Mouse (Mus musculus): ENCODE measurements around the gene Gm21987. TPM values are rescaled to one million over a fixed set of nuclear protein-coding genes. Genes with fewer than 3 reads are reported as not detected.

Gm21987 gene
- polyA plus RNA-seq, 1 experiment, result 244 TPM

DNA sequence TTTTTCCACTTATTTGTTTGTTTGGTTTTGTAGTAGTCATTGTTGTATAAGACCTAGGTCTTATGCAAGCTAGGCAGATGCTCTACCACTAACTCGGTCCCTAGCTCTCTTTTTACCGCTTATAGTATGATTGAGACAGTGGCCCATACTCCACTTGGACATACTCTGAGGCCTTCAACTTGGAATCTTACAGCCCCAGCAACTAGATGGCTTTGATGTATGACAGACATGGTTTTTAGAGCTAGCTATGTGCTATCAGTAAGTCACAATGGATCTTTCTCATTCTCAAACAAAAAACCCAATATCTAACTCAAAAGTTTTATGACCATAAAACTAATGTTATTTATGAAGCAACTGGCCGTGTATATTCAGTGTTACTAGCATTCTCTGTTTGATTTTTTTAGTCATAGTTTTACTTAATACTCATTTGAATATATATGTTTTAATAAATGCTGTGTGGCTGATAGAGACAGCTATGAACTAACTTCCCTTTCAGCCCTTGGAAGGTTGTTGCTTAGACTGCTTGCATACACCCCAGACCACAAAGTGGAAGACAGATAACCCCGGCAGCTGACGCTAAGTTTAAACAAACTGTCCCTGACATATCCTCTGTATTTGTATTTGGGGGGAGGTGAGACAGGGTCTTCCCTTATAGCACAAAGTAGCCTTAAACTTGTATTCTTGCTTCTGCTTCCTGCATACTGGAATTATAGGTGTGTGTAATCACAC lies 7.5 kb downstream of the Gm21987 start:
- Histone ChIP-seq H3K27me3 (ENCODE audit: control insufficient read depth) (no peaks in the 10 kb centered on the region), H3K9me3 (ENCODE audit: control insufficient read depth, low read length) (no peaks in the 10 kb centered on the region), H3K4me1 (ENCODE audit: control insufficient read depth) (peaks cover 42% of the 10 kb centered on the region), H3K4me3 (replicated peaks) (no peak overlapping the region), H3K36me3 (ENCODE audit: control insufficient read depth) (peaks cover 87% of the 10 kb centered on the region)
- TF ChIP-seq TAL1 (IDR thresholded peaks at IDR 0.05; ENCODE audit: low read length) (no peak), GATA1 (IDR thresholded peaks at IDR 0.05; ENCODE audit: low read length) (no peak)

DNA sequence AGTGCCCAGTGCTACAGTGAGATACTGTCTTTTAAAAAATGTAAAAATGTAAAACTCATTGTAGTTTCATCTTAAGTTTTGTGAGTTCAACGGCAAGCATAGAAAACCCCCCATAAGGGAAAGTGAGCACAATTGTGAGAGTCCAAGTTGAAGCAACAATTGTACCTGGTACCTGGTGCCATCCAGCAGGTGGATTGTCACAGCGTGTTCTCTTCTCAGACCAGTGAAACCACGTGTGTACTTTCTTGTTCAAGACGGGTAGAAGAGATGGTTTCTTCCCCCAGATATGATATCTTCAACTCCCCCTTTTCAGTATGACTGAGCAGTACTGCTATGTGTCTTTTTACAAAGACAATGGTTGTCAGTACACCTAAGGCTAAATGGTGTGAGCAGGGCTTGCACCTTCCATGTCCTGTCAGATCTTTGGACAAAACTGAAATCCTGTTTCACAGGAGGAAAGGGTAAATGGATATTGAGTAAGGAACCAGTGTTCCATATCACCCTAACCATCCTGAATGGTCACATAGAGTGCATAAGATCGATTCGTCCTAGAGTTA lies 11.5 kb downstream of the Gm21987 start:
- TF ChIP-seq TAL1 (IDR thresholded peaks at IDR 0.05; ENCODE audit: low read length) (no peak), GATA1 (IDR thresholded peaks at IDR 0.05; ENCODE audit: low read length) (no peak)
- no peaks in the 10 kb centered on the region for H3K9me3 ChIP-seq (ENCODE audit: control insufficient read depth, low read length)
- H3K4me3 ChIP-seq (replicated peaks), result no peak overlapping the region
- H3K27me3 ChIP-seq (ENCODE audit: control insufficient read depth), result no peaks in the 10 kb centered on the region
- peaks cover 48% of the 10 kb centered on the region for H3K36me3 ChIP-seq (ENCODE audit: control insufficient read depth)
- H3K4me1 ChIP-seq (ENCODE audit: control insufficient read depth), result peaks cover 31% of the 10 kb centered on the region

DNA sequence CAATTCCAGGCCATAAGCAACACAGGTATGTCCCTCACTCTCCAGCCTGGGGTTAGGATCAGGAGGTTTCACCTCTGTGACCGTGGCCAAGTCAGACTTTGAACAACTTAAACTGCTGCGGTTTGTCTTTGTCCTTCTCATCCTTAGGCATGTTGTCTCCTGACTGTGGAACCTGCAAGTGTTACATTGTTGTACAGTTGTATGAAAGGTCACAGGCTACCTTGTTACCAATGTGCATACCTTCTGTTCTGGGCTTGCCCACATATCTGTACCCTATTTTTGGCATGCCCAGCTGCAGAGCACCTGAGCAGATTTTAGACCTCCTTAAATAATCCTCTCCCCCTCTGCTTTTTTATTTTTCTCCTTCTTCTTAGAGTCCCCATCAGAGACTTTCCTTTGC lies 12.4 kb downstream of the Gm21987 start:
- Histone ChIP-seq H3K9me3 (ENCODE audit: control insufficient read depth, low read length) (no peaks in the 10 kb centered on the region), H3K27me3 (ENCODE audit: control insufficient read depth) (no peaks in the 10 kb centered on the region), H3K4me3 (replicated peaks) (no peak overlapping the region), H3K36me3 (ENCODE audit: control insufficient read depth) (peaks cover 39% of the 10 kb centered on the region), H3K4me1 (ENCODE audit: control insufficient read depth) (peaks cover 31% of the 10 kb centered on the region)
- TF ChIP-seq GATA1 (IDR thresholded peaks at IDR 0.05; ENCODE audit: low read length) (no peak), TAL1 (IDR thresholded peaks at IDR 0.05; ENCODE audit: low read length) (no peak)

DNA sequence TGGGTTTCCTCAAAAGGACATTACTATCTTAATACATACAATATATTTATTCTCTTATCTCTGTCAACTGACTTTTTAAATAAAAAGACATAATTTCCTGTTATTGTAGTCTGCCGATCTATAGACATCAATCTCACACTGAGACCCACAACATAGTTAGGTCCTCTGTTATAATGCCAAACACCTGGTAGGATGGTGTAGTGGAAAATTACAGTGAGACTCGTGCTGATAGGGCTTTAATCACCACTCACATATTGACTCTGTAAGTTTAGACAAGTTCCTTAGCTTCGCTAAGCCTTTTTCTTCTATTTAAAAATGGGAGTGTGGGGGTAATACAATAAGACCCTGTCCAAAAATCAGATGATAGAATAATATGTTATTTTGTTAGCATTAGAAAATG lies 13.0 kb downstream of the Gm21987 start:
- H3K4me1 ChIP-seq (ENCODE audit: control insufficient read depth), result peaks cover 31% of the 10 kb centered on the region

DNA sequence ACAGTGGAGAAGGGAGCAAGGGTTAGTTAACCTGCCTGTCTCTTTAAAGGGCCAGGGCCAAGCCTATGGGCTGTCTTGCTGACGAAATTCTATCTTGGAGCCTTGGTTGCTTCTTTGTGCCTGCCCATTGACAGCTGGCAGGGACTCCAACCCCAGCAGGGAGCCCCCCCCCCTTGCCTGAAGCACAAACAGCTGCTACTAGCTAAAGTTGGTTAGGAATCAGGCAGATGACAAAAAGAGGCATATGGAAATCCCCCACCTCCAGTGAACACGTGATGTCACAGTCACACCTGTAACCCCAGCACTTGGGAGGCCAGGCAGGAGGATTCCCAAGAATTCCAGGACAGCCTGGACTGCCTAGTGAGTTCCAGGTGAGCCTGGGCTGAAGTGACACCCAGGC lies 13.5 kb downstream of the Gm21987 start:
- no peak overlapping the region for H3K4me3 ChIP-seq (replicated peaks)
- no peaks in the 10 kb centered on the region for H3K9me3 ChIP-seq (ENCODE audit: control insufficient read depth, low read length)
- H3K4me1 ChIP-seq (ENCODE audit: control insufficient read depth), result peaks cover 35% of the 10 kb centered on the region
- no peaks in the 10 kb centered on the region for H3K27me3 ChIP-seq (ENCODE audit: control insufficient read depth)
- no peak for TF ChIP-seq GATA1 (IDR thresholded peaks at IDR 0.05; ENCODE audit: low read length)
- TF ChIP-seq TAL1 (IDR thresholded peaks at IDR 0.05; ENCODE audit: low read length), result no peak
- peaks cover 29% of the 10 kb centered on the region for H3K36me3 ChIP-seq (ENCODE audit: control insufficient read depth)

More for the DNA sequence above, 13.0 kb downstream of the Gm21987 start:
- Histone ChIP-seq H3K36me3 (ENCODE audit: control insufficient read depth) (peaks cover 33% of the 10 kb centered on the region), H3K4me3 (replicated peaks) (no peak overlapping the region), H3K9me3 (ENCODE audit: control insufficient read depth, low read length) (no peaks in the 10 kb centered on the region), H3K27me3 (ENCODE audit: control insufficient read depth) (no peaks in the 10 kb centered on the region)
- TF ChIP-seq TAL1 (IDR thresholded peaks at IDR 0.05; ENCODE audit: low read length) (no peak), GATA1 (IDR thresholded peaks at IDR 0.05; ENCODE audit: low read length) (no peak)

DNA sequence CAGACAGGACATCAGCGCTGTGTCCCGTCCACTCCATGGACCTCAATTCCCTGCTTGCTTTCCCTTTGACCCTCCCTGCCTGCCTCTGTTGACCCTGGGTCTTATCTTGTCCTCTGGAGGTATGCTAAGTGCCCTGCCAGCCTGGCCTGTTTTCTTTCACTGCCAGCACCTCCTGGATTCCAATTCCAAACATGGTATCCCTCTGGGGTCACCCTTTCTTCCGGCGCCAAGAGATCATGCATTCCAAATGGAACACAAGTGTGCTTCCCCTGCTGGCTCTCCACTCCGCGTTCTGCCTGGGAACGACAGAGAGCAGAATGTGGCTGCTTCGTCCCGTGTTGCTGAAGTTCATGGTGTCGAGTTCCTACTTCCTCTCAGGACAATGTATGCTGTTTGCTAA lies 15.1 kb downstream of the Gm21987 start, which contains the start of gene Popdc2:
Gene Popdc2 (plus strand): TSS at position 277 of the 400 bp plus-strand sequence.
- TF ChIP-seq GATA1 (IDR thresholded peaks at IDR 0.05; ENCODE audit: low read length) (no peak), TAL1 (IDR thresholded peaks at IDR 0.05; ENCODE audit: low read length) (no peak)
- Histone ChIP-seq H3K4me3 (replicated peaks) (no peak within 1 kb of the TSS), H3K36me3 (ENCODE audit: control insufficient read depth) (peaks cover 13% of the 10 kb centered on the region), H3K9me3 (ENCODE audit: control insufficient read depth, low read length) (no peaks in the 10 kb centered on the region), H3K27me3 (ENCODE audit: control insufficient read depth) (no peaks in the 10 kb centered on the region), H3K4me1 (ENCODE audit: control insufficient read depth) (peaks cover 47% of the 10 kb centered on the region)

DNA sequence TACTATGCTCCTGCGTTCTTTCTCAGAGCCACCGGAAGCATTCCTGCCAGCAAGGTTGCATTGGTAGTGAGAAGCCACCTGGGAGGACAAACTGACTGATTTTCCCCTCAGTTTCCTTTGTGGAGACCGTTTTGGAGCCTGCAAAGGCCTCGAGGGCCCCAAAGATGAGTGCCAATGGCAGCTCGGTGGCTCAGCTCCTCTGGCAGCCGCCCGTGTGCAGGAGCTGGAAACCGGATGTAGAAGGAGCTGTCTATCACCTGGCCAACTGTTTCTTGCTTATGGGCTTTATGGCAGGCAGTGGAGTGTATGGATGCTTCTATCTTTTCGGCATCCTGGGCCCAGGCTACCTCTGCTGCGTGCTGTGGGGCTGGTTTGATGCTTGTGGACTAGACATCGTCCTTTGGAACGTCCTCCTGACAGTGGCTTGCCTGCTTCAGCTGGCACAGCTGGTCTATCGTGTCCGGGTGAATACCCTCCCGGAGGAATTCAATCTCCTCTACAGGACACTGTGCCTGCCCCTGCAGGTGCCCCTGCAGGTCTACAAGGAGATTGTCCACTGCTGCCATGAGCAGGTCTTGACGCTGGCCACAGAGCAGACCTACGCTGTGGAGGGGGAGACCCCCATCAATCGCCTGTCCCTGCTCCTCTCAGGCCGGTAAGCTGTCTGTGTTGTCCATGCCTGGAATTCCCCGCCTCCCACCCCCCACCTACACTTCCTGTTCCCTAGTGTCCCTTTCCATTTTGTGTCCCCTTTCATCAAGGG lies 15.8 kb downstream of the Gm21987 start:
- TF ChIP-seq TAL1 (IDR thresholded peaks at IDR 0.05; ENCODE audit: low read length), result no peak
- TF ChIP-seq GATA1 (IDR thresholded peaks at IDR 0.05; ENCODE audit: low read length), result no peak

DNA sequence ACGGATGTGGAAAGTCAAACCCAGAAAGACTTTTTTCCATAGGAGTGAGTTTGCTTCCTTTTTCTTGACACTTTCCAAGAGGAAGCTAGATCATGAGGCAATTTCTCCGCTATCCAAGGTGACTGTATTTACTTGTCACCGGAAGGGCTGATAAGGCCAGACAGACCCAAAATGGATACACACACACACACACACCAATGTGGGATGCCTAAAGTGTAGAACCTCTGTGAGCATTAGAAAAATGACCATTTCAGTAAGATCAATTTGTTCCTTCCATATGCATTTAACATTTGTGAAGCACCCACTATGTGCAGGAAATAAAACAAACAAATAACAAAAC lies 16.4 kb downstream of the Gm21987 start:
- peaks cover 48% of the 10 kb centered on the region for H3K4me1 ChIP-seq (ENCODE audit: control insufficient read depth)
- no peak overlapping the region for H3K4me3 ChIP-seq (replicated peaks)
- H3K36me3 ChIP-seq (ENCODE audit: control insufficient read depth), result peaks cover 4% of the 10 kb centered on the region; the same call in 1 of the 2 replicates
- no peaks in the 10 kb centered on the region for H3K27me3 ChIP-seq (ENCODE audit: control insufficient read depth)
- TF ChIP-seq GATA1 (IDR thresholded peaks at IDR 0.05; ENCODE audit: low read length) (no peak), TAL1 (IDR thresholded peaks at IDR 0.05; ENCODE audit: low read length) (no peak)
- no peaks in the 10 kb centered on the region for H3K9me3 ChIP-seq (ENCODE audit: control insufficient read depth, low read length)

More for the DNA sequence above, 15.8 kb downstream of the Gm21987 start:
- Histone ChIP-seq H3K4me3 (replicated peaks) (no peak overlapping the region), H3K27me3 (ENCODE audit: control insufficient read depth) (no peaks in the 10 kb centered on the region), H3K9me3 (ENCODE audit: control insufficient read depth, low read length) (no peaks in the 10 kb centered on the region), H3K4me1 (ENCODE audit: control insufficient read depth) (peaks cover 48% of the 10 kb centered on the region), H3K36me3 (ENCODE audit: control insufficient read depth) (peaks cover 7% of the 10 kb centered on the region)

DNA sequence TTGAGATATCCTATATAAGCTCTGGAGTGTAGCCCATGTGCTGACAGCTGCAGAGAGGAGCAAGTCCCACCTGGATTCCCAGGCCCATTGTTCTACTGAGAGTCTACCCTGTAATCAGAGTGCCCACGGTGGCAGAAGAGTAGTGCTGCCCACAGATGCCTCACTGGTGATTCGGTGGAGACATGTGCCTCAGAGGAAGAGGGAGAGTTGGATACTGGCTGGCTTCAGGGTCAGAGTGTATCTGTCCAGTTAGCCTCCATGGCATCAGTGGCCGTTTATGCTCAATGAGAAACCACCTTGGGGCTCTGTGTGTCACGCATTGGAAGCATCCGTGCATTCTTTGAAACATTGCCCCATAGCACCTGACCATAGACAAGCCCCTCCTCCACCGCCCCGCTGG lies 16.8 kb downstream of the Gm21987 start:
- Histone ChIP-seq H3K4me3 (replicated peaks) (no peak overlapping the region), H3K27me3 (ENCODE audit: control insufficient read depth) (no peaks in the 10 kb centered on the region), H3K9me3 (ENCODE audit: control insufficient read depth, low read length) (no peaks in the 10 kb centered on the region), H3K36me3 (ENCODE audit: control insufficient read depth) (peaks cover 4% of the 10 kb centered on the region; the same call in 1 of the 2 replicates), H3K4me1 (ENCODE audit: control insufficient read depth) (peaks cover 52% of the 10 kb centered on the region)
- TF ChIP-seq GATA1 (IDR thresholded peaks at IDR 0.05; ENCODE audit: low read length) (no peak), TAL1 (IDR thresholded peaks at IDR 0.05; ENCODE audit: low read length) (no peak)
